Mouse (Mus musculus) myocyte (in vitro differentiated cells): ENCODE results near the gene Cldn12. TPM values are rescaled to one million over a fixed set of nuclear protein-coding genes. Genes with fewer than 3 reads are reported as not detected.

ENCODE experiments used
- H3K27me3 ChIP-seq: one replicate; pipeline ENCODE4 v1.6.1; 2011; ENCODE audit not compliant: control insufficient read depth, insufficient read depth, insufficient read length
- H3K36me3 ChIP-seq: one replicate; pipeline ENCODE4 v1.6.1; 2011; ENCODE audit not compliant: control insufficient read depth, insufficient read depth
- H3K4me2 ChIP-seq: one replicate; pipeline ENCODE4 v1.6.1; 2011; ENCODE audit warnings: low read depth, control low read depth
- H3K4me3 ChIP-seq: one replicate; pipeline ENCODE4 v1.5.1; 2011; ENCODE audit warnings: mild to moderate bottlenecking, control low read depth, moderate library complexity
- H3K79me2 ChIP-seq: one replicate; pipeline ENCODE4 v1.6.1; 2011; ENCODE audit not compliant: control insufficient read depth, insufficient read depth
- H3ac ChIP-seq: one replicate; pipeline ENCODE4 v1.6.1; 2011; ENCODE audit not compliant: control insufficient read depth, insufficient read length
- CEBPB ChIP-seq: IDR thresholded peaks from 2 replicates; pipeline ENCODE4 v1.6.1; 2011; ENCODE audit warnings: mild to moderate bottlenecking, moderate library complexity; ENCODE audit not compliant: poor library complexity, insufficient read depth, severe bottlenecking
- E2F4 ChIP-seq: IDR thresholded peaks from one replicate; pipeline ENCODE4 v1.6.1; 2011; ENCODE audit warnings: mild to moderate bottlenecking, control low read depth, moderate library complexity; ENCODE audit not compliant: insufficient read depth
- MAX ChIP-seq: IDR thresholded peaks from one replicate; pipeline ENCODE4 v1.6.1; 2011; ENCODE audit warnings: low read depth, mild to moderate bottlenecking, control low read depth
- MYOD1 ChIP-seq, 3 experiments: IDR thresholded peaks; one replicate each; pipeline ENCODE4 v1.6.1; 2011; ENCODE audit warnings: control low read depth in 2 of 3, low read depth in 2 of 3, mild to moderate bottlenecking in 2 of 3, moderate library complexity in 1 of 3; ENCODE audit not compliant: insufficient read length in 2 of 3, control insufficient read depth in 1 of 3
- MYOG ChIP-seq, 3 experiments: IDR thresholded peaks; one replicate each; pipeline ENCODE4 v1.6.1; 2011; ENCODE audit warnings: control low read depth in 2 of 3, low read depth in 2 of 3, mild to moderate bottlenecking in 2 of 3; ENCODE audit not compliant: insufficient read length in 2 of 3, control insufficient read depth in 1 of 3, insufficient read depth in 1 of 3
- POLR2A ChIP-seq: IDR thresholded peaks from one replicate; pipeline ENCODE4 v1.6.1; 2011; ENCODE audit warnings: low read depth, mild to moderate bottlenecking, control low read depth, moderate library complexity; ENCODE audit not compliant: insufficient read length
- POLR2AphosphoS2 ChIP-seq: IDR thresholded peaks from one replicate; pipeline ENCODE4 v1.6.1; 2011; ENCODE audit warnings: low read depth, control low read depth; ENCODE audit not compliant: insufficient read length
- REST ChIP-seq: IDR thresholded peaks from one replicate; pipeline ENCODE4 v1.6.1; 2011; ENCODE audit warnings: mild to moderate bottlenecking, control low read depth, moderate library complexity; ENCODE audit not compliant: insufficient read depth, insufficient read length
- SRF ChIP-seq: IDR thresholded peaks from one replicate; pipeline ENCODE4 v1.6.1; 2011; ENCODE audit warnings: low read depth; ENCODE audit not compliant: control insufficient read depth, insufficient read length
- TCF12 ChIP-seq: IDR thresholded peaks from one replicate; pipeline ENCODE4 v1.6.1; 2011; ENCODE audit warnings: mild to moderate bottlenecking, control low read depth; ENCODE audit not compliant: poor library complexity, insufficient read depth, severe bottlenecking
- TCF3 ChIP-seq: IDR thresholded peaks from one replicate; pipeline ENCODE4 v1.6.1; 2011; ENCODE audit warnings: low read depth, control low read depth; ENCODE audit not compliant: insufficient read length
- USF1 ChIP-seq: IDR thresholded peaks from one replicate; pipeline ENCODE4 v1.6.1; 2011; ENCODE audit warnings: low read depth, mild to moderate bottlenecking, control low read depth, moderate library complexity
- polyA plus RNA-seq: library from polyadenylated mRNA; unstranded; fragments of >200 nt; fragmentation: generic; extraction: Trizol; gene quantifications from one replicate; pipeline ENCODE4 v1.2.1, GENCODE M21; 2012; ENCODE audit warnings: missing spikeins

Cldn12 gene
- polyA plus RNA-seq, 1 experiment: 15.0 TPM

DNA sequence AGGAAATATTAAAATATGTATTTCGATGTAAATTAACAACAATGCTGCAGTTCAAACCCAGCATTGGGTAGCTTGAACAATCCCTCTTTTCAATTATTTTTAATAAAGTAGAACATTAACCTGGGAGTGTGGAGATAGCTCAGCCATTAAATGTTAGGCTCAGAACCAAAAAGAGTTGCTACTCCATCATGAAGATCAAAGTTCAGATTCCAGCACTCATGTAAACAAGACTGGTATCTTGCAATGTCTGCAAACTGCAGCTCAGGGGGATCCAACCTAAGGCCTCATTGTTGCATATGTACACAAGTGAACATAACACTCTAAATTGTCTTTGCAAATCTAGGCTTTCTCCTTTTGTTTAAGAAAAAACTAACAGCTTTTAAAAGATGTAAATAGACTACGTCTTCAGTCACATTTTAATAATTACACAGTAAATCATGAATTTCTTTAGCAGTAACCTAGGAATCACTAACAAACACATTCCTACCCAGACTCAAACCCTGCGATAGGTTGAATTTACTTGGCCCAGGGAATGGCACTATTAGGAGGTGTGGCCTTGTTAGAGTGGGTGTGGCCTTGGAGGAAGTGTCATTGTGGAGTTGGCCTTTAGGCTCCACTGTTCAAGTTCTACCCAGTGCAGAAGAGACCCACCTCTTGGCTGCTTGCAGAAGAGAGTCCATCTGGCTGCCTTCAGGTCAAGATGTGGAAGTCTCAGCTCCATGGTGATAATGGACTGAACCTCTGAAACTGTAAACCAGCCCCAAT lies 19.1 kb upstream of the Cldn12 start:
- Histone ChIP-seq H3K4me2 (no peak overlapping the region), H3K79me2 (no peaks in the 10 kb centered on the region), H3ac (no peak overlapping the region), H3K4me3 (no peak overlapping the region), H3K27me3 (no peaks in the 10 kb centered on the region), H3K36me3 (no peaks in the 10 kb centered on the region)
- TF ChIP-seq POLR2AphosphoS2 (no peak), TCF12 (no peak), MYOD1 (IDR thresholded peaks at IDR 0.05; ENCODE audit: control insufficient read depth in 1 of 3, insufficient read length in 2 of 3, low read depth in 2 of 3) (no peak), USF1 (no peak)

DNA sequence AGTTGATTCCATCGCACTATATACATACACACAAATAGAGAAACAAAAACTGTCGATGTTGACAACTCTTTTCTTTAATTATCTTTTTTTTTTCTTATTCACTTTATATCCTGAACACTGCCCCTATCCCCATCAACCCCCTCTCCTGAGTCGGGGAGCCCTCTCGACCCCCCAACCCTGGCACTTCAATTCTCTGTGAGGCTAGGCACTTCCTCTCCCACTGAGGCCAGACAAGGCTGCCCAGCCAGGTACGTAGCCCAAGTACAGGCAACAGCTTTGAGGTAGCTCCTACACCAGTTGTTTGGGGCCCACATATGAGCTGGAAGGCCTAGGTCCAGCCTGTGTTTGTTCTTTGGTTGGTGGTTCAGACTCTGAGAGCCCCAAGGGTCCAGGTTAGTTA lies 653 bp upstream of the Cldn12 start:
- no peak overlapping the region for H3ac ChIP-seq
- H3K4me2 ChIP-seq: peak overlapping the region; percentile 79
- H3K79me2 ChIP-seq: peaks cover 31% of the 10 kb centered on the region
- H3K4me3 ChIP-seq: peak overlapping the region; percentile 88
- H3K36me3 ChIP-seq: peaks cover 15% of the 10 kb centered on the region
- no peak for TF ChIP-seq TCF3
- TF ChIP-seq E2F4: no peak
- no peak for TF ChIP-seq USF1
- TF ChIP-seq CEBPB: no peak
- no peak for TF ChIP-seq SRF
- TF ChIP-seq POLR2A: no peak
- TF ChIP-seq MYOD1 (IDR thresholded peaks at IDR 0.05; ENCODE audit: control insufficient read depth in 1 of 3, insufficient read length in 2 of 3, low read depth in 2 of 3): no peak
- TF ChIP-seq POLR2AphosphoS2: no peak
- TF ChIP-seq MYOG (IDR thresholded peaks at IDR 0.05; ENCODE audit: control insufficient read depth in 1 of 3, insufficient read depth in 1 of 3, insufficient read length in 2 of 3, low read depth in 2 of 3): no peak
- no peak for TF ChIP-seq MAX
- TF ChIP-seq REST: no peak
- no peak for TF ChIP-seq TCF12
- H3K27me3 ChIP-seq: no peaks in the 10 kb centered on the region

DNA sequence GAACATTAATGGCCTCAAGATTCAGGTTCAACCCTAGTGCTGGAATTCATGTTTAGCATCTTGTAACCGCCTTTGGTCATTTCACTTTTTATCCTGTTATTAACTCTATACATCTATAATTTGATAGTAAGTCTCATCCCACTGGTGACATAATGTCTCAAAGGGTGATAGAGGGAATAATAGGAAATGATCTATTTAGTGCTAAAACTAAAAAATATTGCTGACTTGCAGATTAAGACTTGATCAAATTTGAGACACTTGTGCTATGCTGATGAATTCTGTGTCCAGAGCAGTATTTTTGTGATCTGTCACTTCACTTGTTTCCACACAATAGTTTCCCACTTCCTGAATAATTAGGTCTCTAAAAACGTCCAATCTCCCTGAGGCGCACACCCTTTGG lies 3.4 kb downstream of the Cldn12 start:
- Histone ChIP-seq H3K4me2 (peak overlapping the region; percentile 75), H3K79me2 (peaks cover 60% of the 10 kb centered on the region), H3K27me3 (no peaks in the 10 kb centered on the region), H3K4me3 (no peak overlapping the region), H3ac (no peak overlapping the region), H3K36me3 (peaks cover 44% of the 10 kb centered on the region)
- TF ChIP-seq SRF (no peak), USF1 (no peak), CEBPB (no peak), MYOD1 (IDR thresholded peaks at IDR 0.05; ENCODE audit: control insufficient read depth in 1 of 3, insufficient read length in 2 of 3, low read depth in 2 of 3) (no peak), MAX (no peak)

DNA sequence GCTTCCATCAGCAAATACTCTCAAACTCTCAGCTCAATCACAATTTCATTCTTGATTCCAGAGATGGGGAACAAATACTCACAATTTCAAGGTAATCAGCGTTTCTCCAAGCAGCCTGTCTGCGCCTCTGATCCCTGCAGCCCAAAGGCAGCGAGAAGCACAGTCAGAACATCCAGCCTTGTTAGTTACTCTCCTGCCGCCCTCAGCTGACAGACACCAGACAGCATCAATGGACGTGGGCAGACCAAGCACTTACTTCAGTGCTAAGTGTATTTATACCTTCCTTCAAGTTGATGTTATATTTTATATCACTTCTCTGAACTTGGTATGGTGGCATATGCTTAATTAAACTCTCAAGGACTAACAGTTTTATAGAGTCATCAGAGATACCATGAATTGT lies 3.8 kb downstream of the Cldn12 start:
- peaks cover 49% of the 10 kb centered on the region for H3K36me3 ChIP-seq
- no peak for TF ChIP-seq POLR2AphosphoS2
- TF ChIP-seq TCF12: no peak
- no peak for TF ChIP-seq MYOG (IDR thresholded peaks at IDR 0.05; ENCODE audit: control insufficient read depth in 1 of 3, insufficient read depth in 1 of 3, insufficient read length in 2 of 3, low read depth in 2 of 3)
- no peak for TF ChIP-seq CEBPB
- no peak for TF ChIP-seq REST
- no peak for TF ChIP-seq USF1
- TF ChIP-seq TCF3: no peak
- no peak for TF ChIP-seq SRF
- H3K4me3 ChIP-seq: no peak overlapping the region
- H3K4me2 ChIP-seq: peak overlapping the region; percentile 75
- H3K79me2 ChIP-seq: peaks cover 60% of the 10 kb centered on the region
- H3ac ChIP-seq: no peak overlapping the region
- no peaks in the 10 kb centered on the region for H3K27me3 ChIP-seq

DNA sequence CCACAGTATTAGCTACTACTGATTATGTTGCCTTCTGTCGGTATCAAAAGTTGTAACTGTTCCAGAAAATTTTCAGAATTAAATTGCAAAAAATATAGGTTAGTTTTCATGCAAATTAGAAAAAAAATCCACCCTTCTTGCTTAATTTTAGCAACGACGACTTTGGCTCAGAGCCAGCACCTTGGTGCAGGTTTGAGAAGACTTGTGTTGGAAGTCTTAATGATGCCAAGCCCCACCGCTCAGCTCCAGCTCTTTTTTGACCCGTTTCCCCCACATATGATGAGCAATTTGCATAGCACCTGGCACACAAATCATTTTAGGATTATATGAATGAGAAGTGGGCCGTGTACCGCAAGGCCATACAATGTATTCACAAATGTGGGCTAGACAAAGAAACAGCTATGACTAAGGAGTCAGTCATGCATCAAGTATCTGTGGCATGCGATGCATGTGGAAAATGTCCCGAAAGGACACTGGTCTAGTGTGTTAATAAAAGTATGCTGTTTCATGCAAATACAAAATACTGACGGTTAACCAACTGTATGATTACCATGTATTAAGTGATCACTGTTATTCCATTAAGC lies 4.4 kb downstream of the Cldn12 start:
- no peak overlapping the region for H3K4me3 ChIP-seq
- peaks cover 52% of the 10 kb centered on the region for H3K36me3 ChIP-seq

More for the DNA sequence above, 4.4 kb downstream of the Cldn12 start:
- H3K79me2 ChIP-seq: peaks cover 60% of the 10 kb centered on the region
- no peak overlapping the region for H3ac ChIP-seq
- H3K4me2 ChIP-seq: peak overlapping the region; percentile 75
- TF ChIP-seq MAX (peak; percentile 49), TCF3 (no peak), MYOD1 (IDR thresholded peaks at IDR 0.05; ENCODE audit: control insufficient read depth in 1 of 3, insufficient read length in 2 of 3, low read depth in 2 of 3) (peak in 2 of 3 experiments; percentile 25 to 42)
- H3K27me3 ChIP-seq: no peaks in the 10 kb centered on the region
